Mouse (Mus musculus) cortical plate, adult 2 months (tissue): ENCODE results near the gene Plcd3.

Experiments used
- CTCF ChIP-seq: fragments of 200-500 bp; IDR thresholded peaks from 2 replicates; pipeline ENCODE4 v1.5.1; 2011; ENCODE audit warnings: mild to moderate bottlenecking, control low read depth, low read length; ENCODE audit not compliant: insufficient read depth; ENCODE audit errors: extremely low read depth
- POLR2A ChIP-seq: fragments of 200-500 bp; IDR thresholded peaks from 2 replicates; pipeline ENCODE4 v1.6.1; 2011; ENCODE audit warnings: mild to moderate bottlenecking, low read length, control low read depth; ENCODE audit not compliant: insufficient read depth; ENCODE audit errors: extremely low read depth

DNA sequence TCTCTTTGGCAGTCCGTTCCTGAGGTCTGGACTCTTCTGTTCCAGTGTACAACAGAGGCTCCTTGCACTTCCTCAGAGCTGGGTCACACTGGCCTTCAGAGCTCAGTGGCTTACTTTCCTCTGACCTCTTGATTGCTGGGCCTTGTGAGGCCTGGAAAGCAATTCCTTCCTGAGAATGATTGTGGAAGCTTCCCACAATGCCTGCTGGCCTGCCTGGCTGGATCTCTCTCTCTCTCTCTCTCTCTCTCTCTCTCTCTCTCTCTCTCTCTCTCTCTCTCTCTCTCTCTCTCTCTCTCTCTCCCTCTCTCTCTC, 40.4 kb upstream of the Plcd3 start:
- TF ChIP-seq CTCF (no peak), POLR2A (no peak)
